Mouse (Mus musculus) stomach, embryonic 15.5 days (tissue): ENCODE data around the gene Olfr1102. TPM values are rescaled to one million over a fixed set of nuclear protein-coding genes. Genes with fewer than 3 reads are reported as not detected.

ENCODE experiments used
- ATAC-seq: fragments of 200-750 bp; cut with Nextera tagmentation; 2 replicates; pipeline ENCODE4 v1.8.0; 2017; ENCODE audit warnings: low read depth, moderate number of reproducible peaks, moderate TSS enrichment; ENCODE audit not compliant: insufficient read depth, low FRiP score
- H3K27ac ChIP-seq: fragments of 300-500 bp; sonication (generic); 2 replicates; pipeline ENCODE4 v1.5.1; 2015; ENCODE audit warnings: mild to moderate bottlenecking, inconsistent platforms
- H3K27me3 ChIP-seq: fragments of 300-500 bp; sonication (generic); replicated peaks from 2 replicates; pipeline ENCODE4 v1.6.1; 2015; ENCODE audit warnings: inconsistent platforms
- H3K36me3 ChIP-seq: fragments of 300-500 bp; sonication (generic); 2 replicates; pipeline ENCODE4 v1.6.1; 2015; ENCODE audit warnings: inconsistent platforms
- H3K4me1 ChIP-seq: fragments of 300-500 bp; sonication (generic); 2 replicates; pipeline ENCODE4 v1.6.1; 2015; ENCODE audit warnings: inconsistent platforms
- H3K4me2 ChIP-seq: fragments of 300-500 bp; sonication (generic); 2 replicates; pipeline ENCODE4 v1.6.1; 2015; ENCODE audit warnings: mild to moderate bottlenecking, inconsistent platforms
- H3K4me3 ChIP-seq: fragments of 300-500 bp; sonication (generic); replicated peaks from 2 replicates; pipeline ENCODE4 v1.5.1; 2015; ENCODE audit warnings: inconsistent platforms
- H3K9ac ChIP-seq: fragments of 300-500 bp; sonication (generic); 2 replicates; pipeline ENCODE4 v1.6.1; 2015; ENCODE audit warnings: inconsistent platforms
- H3K9me3 ChIP-seq: fragments of 300-500 bp; sonication (generic); 2 replicates; pipeline ENCODE4 v1.6.1; 2016; ENCODE audit warnings: inconsistent platforms
- WGBS: fragments of 180-500 bp; shearing (Covaris S2); methylation state at CpG from one replicate; pipeline ENCODE4 v1.1.7; 2015; 5-methylcytosine and 5-hydroxymethylcytosine counted together
- polyA plus RNA-seq: library from polyadenylated mRNA; unstranded; fragments of >200 nt; fragmentation: Nextera tagmentation; extraction: Ambion mirVana; gene quantifications from 2 replicates; pipeline ENCODE4 v1.2.1, GENCODE M21; 2015

Olfr1102 gene
- polyA plus RNA-seq, result not detected in 2 replicates

DNA sequence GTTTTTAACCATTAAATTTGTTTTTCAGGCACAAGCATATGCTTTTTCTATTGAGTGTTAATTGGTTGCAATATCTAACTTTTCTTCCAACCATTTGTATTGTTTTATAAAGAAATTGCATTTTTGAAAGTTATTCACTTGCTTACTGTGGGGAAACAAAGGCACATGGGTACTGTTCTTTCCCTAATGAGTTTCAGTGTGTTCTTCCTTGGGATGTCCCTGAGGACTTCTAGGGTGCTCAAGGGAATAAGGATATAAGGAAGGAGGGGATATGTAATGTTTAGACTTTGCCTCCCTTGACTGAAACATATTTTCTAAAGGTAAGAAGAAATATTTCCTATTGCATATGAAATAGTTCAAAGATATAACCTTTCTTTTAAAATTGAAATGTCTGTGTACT lies at the start of gene Olfr1102:
Gene Olfr1102 (plus strand): TSS at position 301 of the 400 bp plus-strand sequence.
- Histone ChIP-seq H3K4me1 (no peaks in the 10 kb centered on the region), H3K9ac (no peak within 1 kb of the TSS), H3K4me3 (no peak within 1 kb of the TSS), H3K27ac (no peak within 1 kb of the TSS), H3K4me2 (no peak within 1 kb of the TSS), H3K36me3 (no peaks in the 10 kb centered on the region), H3K27me3 (no peaks in the 10 kb centered on the region), H3K9me3 (no peaks in the 10 kb centered on the region)
- no peak for ATAC-seq

DNA sequence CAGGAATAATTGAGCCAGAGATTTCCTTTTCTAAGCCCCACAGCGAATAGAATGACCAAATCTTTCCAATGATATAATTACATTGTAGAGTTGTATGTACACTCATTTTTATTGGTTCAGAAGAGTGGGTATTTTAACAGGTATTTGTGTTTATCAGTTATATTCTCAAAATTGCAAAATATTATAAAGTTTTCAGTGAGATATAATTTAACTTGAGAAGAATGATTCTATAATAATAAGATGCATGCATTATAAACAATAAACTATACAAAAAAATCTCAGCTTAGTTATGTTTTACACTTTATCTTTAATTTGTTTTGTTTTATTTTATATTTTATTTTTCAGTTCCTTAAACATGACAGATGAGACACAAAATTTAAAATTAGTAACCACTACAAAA lies 37.6 kb upstream of the Olfr1102 start, which contains the start of gene Olfr1099:
Gene Olfr1099 (minus strand): TSS at position 101 of the 400 bp plus-strand sequence.
- no peak within 1 kb of the TSS for H3K27ac ChIP-seq
- no peaks in the 10 kb centered on the region for H3K4me1 ChIP-seq
- H3K9me3 ChIP-seq, result no peaks in the 10 kb centered on the region
- H3K4me2 ChIP-seq, result no peak within 1 kb of the TSS
- ATAC-seq, result no peak
- H3K27me3 ChIP-seq, result no peaks in the 10 kb centered on the region
- H3K4me3 ChIP-seq, result no peak within 1 kb of the TSS
- H3K9ac ChIP-seq, result no peak within 1 kb of the TSS
- 82% methylated on average over 1 of the region's 1 CpGs for WGBS
- H3K36me3 ChIP-seq, result no peaks in the 10 kb centered on the region

DNA sequence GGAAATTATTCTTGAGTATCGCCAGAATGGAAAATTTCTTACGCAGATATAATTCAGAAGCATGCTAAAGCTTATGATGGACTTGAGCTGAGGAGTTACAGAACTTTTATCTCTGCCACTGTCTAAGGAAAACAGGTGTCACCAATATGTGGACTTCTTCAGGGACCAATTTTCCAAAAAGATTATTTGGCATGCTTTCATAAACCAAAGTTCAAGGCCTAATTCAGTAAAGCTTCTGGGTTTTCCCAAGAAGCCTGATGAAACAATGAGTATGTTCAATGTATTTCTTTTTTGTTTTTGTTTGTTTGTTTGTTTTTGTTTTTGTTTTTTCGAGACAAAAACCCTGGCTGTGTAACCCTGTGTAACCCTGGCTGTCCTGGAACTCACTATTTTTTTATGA lies 18.3 kb upstream of the Olfr1102 start, which contains the start of gene Olfr1100:
Gene Olfr1100 (minus strand): TSS at position 101 of the 400 bp plus-strand sequence.
- H3K4me2 ChIP-seq, result no peak within 1 kb of the TSS
- no peaks in the 10 kb centered on the region for H3K9me3 ChIP-seq
- H3K36me3 ChIP-seq, result no peaks in the 10 kb centered on the region
- ATAC-seq, result no peak
- H3K4me3 ChIP-seq, result no peak within 1 kb of the TSS
- H3K27ac ChIP-seq, result no peak within 1 kb of the TSS
- 73% methylated on average over 3 of the region's 3 CpGs for WGBS
- no peak within 1 kb of the TSS for H3K9ac ChIP-seq
- H3K27me3 ChIP-seq, result no peaks in the 10 kb centered on the region
- no peaks in the 10 kb centered on the region for H3K4me1 ChIP-seq

GRCm38 (mm10) chr2:86991121-86991520 lies 7.1 kb upstream of the Olfr1102 start, which contains the start of gene Olfr1101:
Gene Olfr1101 (minus strand): TSS chr2:86991221.
- H3K4me2 ChIP-seq, result no peak within 1 kb of the TSS
- no peak within 1 kb of the TSS for H3K27ac ChIP-seq
- no peak for ATAC-seq
- H3K36me3 ChIP-seq, result no peaks in the 10 kb centered on the region
- H3K9ac ChIP-seq, result no peak within 1 kb of the TSS
- H3K27me3 ChIP-seq, result no peaks in the 10 kb centered on the region
- H3K4me3 ChIP-seq, result no peak within 1 kb of the TSS
- no peaks in the 10 kb centered on the region for H3K4me1 ChIP-seq
- H3K9me3 ChIP-seq, result no peaks in the 10 kb centered on the region
- WGBS, result 74% methylated on average over 3 of the region's 3 CpGs

- ATAC-seq, result no peak
- Histone ChIP-seq H3K4me1 (no peaks in the 10 kb centered on the region), H3K9me3 (no peaks in the 10 kb centered on the region), H3K9ac (no peak within 1 kb of the TSS), H3K27me3 (no peaks in the 10 kb centered on the region), H3K27ac (no peak within 1 kb of the TSS), H3K4me2 (no peak within 1 kb of the TSS), H3K4me3 (no peak within 1 kb of the TSS), H3K36me3 (no peaks in the 10 kb centered on the region)
- 54% methylated on average over 1 of the region's 1 CpGs for WGBS
Observed at GRCm38 (mm10) chr2:87026980-87027379, 28.8 kb downstream of the Olfr1102 start, which contains the start of gene Olfr1104. Gene Olfr1104 (minus strand): TSS chr2:87027080.

DNA sequence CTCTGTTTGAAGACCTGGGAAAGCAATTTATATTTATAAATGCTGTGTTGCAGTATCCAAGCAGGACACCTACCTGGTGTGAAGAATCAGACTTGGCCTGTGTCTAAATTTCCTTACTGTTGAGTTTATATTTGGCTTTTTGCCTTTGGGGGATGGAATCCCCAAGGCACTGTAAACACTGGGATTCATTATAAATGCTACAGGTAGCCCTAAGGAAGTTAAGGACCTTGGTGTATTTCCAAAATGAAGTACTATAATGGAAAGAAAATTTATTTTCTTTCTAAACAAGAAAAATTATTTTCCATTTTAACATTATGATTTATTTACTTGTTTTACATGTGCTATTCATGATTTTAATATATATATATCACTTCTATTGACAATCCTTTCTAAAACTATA lies 38.2 kb downstream of the Olfr1102 start, which contains the start of gene Olfr1105:
Gene Olfr1105 (minus strand): TSS at position 101 of the 400 bp plus-strand sequence.
- Histone ChIP-seq H3K27ac (no peak within 1 kb of the TSS), H3K9me3 (no peaks in the 10 kb centered on the region), H3K36me3 (no peaks in the 10 kb centered on the region), H3K4me1 (no peaks in the 10 kb centered on the region), H3K4me3 (no peak within 1 kb of the TSS), H3K27me3 (no peaks in the 10 kb centered on the region), H3K4me2 (no peak within 1 kb of the TSS), H3K9ac (no peak within 1 kb of the TSS)
- ATAC-seq, result no peak

DNA sequence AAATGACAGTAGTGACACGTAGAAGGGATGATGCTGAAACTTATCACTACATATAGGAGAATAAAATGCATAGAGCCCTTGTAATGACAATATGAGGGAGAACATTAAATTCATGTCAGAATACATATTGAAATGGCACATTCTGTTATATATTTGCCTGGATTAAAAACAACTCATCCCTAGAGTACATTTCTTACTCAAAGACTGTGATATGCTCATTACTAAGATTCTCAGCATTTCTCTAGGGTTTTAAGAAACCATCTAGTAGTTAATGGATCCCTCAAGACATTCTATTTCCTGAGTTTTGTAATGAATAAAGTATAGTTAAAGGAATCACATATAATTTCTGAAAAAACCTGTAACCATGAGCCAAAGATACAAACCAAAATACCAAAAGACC lies 54.0 kb downstream of the Olfr1102 start, which contains the start of gene Olfr1106:
Gene Olfr1106 (minus strand): TSS at position 101 of the 400 bp plus-strand sequence.
- Histone ChIP-seq H3K4me3 (no peak within 1 kb of the TSS), H3K9ac (no peak within 1 kb of the TSS), H3K9me3 (no peaks in the 10 kb centered on the region), H3K4me2 (no peak within 1 kb of the TSS), H3K27me3 (no peaks in the 10 kb centered on the region), H3K27ac (no peak within 1 kb of the TSS), H3K36me3 (no peaks in the 10 kb centered on the region), H3K4me1 (no peaks in the 10 kb centered on the region)
- WGBS, result 71% methylated on average over 1 of the region's 1 CpGs
- no peak for ATAC-seq

Other genes with a start within 250 kb of the Olfr1102 start
- not detected in 2 replicates for gene Olfr1090, start 239.4 kb upstream of the Olfr1102 start, polyA plus RNA-seq
- not detected in 2 replicates for gene Olfr1093, start 215.9 kb upstream of the Olfr1102 start, polyA plus RNA-seq
- not detected in 2 replicates for gene Olfr141, start 188.4 kb upstream of the Olfr1102 start, polyA plus RNA-seq
- gene Olfr1094, start 173.7 kb upstream of the Olfr1102 start, polyA plus RNA-seq, result not detected in 2 replicates
- gene Olfr1095, start 146.7 kb upstream of the Olfr1102 start, polyA plus RNA-seq, result not detected in 2 replicates
- gene Gm13723, start 123.6 kb upstream of the Olfr1102 start, polyA plus RNA-seq, result not detected in 2 replicates
- not detected in 2 replicates for gene Olfr1097, start 106.2 kb upstream of the Olfr1102 start, polyA plus RNA-seq
- gene Olfr1098, start 73.9 kb upstream of the Olfr1102 start, polyA plus RNA-seq, result not detected in 2 replicates
- gene Olfr1099, start 37.7 kb upstream of the Olfr1102 start, polyA plus RNA-seq, result not detected in 2 replicates
- not detected in 2 replicates for gene Olfr1100, start 18.4 kb upstream of the Olfr1102 start, polyA plus RNA-seq
- gene Olfr1101, start 7.2 kb upstream of the Olfr1102 start, polyA plus RNA-seq, result not detected in 2 replicates
- not detected in 2 replicates for gene Olfr1104, start 28.7 kb downstream of the Olfr1102 start, polyA plus RNA-seq
- not detected in 2 replicates for gene Olfr1105, start 38.1 kb downstream of the Olfr1102 start, polyA plus RNA-seq
- gene Olfr1106, start 53.9 kb downstream of the Olfr1102 start, polyA plus RNA-seq, result not detected in 2 replicates
- gene Olfr1107, start 77.4 kb downstream of the Olfr1102 start, polyA plus RNA-seq, result not detected in 2 replicates
- not detected in 2 replicates for gene Olfr1109, start 97.6 kb downstream of the Olfr1102 start, polyA plus RNA-seq
- gene Olfr259, start 116.2 kb downstream of the Olfr1102 start, polyA plus RNA-seq, result not detected in 2 replicates
- not detected in 2 replicates for gene Olfr1110, start 141.9 kb downstream of the Olfr1102 start, polyA plus RNA-seq
- gene Olfr1111, start 154.2 kb downstream of the Olfr1102 start, polyA plus RNA-seq, result not detected in 2 replicates
- gene Olfr1112, start 189.4 kb downstream of the Olfr1102 start, polyA plus RNA-seq, result not detected in 2 replicates
- not detected in 2 replicates for gene Olfr1113, start 210.6 kb downstream of the Olfr1102 start, polyA plus RNA-seq
- gene Olfr1115, start 249.6 kb downstream of the Olfr1102 start, polyA plus RNA-seq, result not detected in 2 replicates